Mouse (Mus musculus) brain, adult 2 months (tissue): ENCODE measurements at regions not wholly inside any gene's neighbourhood (a gene's known extent, or its start where the extent isn't known, plus 50 kb on each side); places are given as distances from the start of the nearest gene placed in this dataset.

ENCODE experiments used
- DNase-seq: peaks from one replicate; pipeline ENCODE4 v3.0.0; 2011; ENCODE audit warnings: low read depth, low spot score

DNA sequence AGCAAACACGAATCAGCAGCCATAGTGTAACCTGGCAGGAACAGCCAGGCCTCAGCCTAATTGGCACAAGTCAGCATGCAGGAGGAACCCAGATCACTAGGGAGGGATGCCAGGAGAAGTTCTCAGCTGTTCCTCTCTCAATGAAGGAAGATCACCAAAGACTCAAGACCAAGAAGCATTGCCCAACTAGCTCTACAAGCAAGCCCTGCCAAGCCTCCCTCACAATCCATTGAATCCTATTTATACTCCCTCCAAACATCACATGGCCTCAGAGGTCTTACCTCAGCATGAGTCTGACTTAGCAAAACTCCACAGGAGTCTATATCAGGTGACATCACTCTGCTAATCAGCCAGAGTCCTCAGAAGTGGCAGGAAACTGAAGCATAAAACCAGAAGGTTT, 135.1 kb downstream of the Rbm43 start:
- DNase-seq: no peak

DNA sequence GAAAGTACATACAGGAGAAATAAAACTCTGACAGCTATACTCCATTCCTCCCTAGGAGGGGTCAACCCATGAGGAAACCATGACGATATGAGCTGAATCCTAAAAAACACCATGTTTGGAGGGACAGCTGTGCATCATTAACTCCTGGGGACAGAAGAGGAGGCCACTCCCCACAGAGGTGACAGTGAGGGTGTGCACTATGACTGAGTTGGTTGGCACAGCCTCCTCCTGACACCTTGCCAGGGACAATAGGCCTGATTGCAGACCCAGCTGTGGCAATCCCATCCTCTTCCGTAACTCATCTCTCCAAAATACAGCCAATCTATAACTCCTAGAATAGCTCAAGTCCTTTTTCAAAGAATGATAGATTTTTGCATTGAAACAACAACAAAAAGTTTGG, 112.0 kb downstream of the Rbm43 start:
- no peak for DNase-seq

DNA sequence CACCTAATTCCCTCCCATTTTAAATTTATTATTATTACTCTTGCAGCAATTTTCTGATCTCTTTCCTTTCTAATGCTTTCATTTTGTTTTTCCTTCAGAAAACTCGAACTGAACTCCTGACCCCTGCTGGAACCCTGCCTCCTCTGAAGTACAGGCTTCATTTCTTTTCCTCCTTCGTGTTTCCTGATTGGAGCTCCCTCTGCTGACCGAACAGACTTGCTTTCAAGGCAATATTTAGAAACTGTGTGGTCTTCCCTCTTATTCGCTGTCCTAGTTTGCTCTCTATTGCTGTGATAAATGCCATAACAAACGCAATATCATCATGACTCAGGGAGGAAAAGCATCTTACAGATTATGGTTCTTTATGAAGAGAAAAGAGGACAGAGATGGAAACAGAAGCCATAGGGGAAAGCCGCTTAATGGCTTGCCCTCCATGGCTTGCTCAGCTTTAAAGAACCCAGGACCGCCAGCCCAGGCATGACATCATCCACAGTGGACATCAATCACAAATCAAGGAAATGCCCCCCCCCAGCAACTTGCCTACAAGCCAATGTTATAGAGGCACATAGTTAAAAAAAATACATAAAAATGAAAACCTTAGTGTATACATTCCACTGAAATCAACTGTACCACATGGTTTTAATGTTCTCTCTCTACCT, 104.5 kb downstream of the Rbm43 start:
- peak; percentile 78 for DNase-seq

GRCm38 (mm10) chr2:51830965-51831720, 103.8 kb downstream of the Rbm43 start:
- no peak for DNase-seq

DNA sequence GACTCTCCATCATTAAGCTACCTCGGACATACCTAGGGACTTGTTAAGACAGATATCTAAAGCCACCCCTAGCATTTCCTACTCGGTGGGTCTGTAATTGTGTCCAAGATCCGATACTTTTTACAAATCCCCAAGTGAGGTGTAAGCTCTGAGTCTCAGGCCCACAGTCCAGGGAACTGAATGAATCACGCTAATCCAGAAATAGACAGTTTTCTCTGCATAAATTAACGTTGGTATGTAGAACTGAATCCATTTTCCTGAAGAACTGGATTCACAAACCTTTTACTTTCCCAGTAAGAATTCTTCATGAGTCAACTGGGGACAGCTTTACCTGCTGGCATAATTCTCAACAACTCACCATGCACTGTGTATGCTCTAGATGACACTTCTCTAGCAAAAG, 97.1 kb downstream of the Rbm43 start:
- DNase-seq: peak; percentile 28

DNA sequence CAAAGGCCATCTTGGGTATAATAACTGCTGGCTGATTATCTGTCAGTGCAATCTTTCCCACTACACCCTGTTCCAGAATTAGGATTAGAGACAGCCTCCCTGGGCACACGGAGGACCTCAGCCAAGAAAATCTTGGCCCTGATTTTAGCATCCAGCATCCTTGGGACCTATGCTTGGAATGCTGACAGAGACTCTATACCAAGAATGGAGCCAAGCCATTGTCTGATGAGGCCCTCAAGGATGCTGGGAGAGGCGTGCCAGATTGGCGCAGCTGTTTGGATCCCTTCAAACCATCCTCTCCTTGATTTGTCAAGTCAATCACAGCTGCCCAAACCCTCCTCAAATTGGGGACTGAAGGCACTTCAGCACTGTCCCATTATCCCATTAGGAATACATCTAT, 94.2 kb downstream of the Rbm43 start:
- DNase-seq: peak; percentile 32

- peak; percentile 51 for DNase-seq
These were observed 90.1 kb downstream of the Rbm43 start for GRCm38 (mm10) chr2:51844831-51845230.

DNA sequence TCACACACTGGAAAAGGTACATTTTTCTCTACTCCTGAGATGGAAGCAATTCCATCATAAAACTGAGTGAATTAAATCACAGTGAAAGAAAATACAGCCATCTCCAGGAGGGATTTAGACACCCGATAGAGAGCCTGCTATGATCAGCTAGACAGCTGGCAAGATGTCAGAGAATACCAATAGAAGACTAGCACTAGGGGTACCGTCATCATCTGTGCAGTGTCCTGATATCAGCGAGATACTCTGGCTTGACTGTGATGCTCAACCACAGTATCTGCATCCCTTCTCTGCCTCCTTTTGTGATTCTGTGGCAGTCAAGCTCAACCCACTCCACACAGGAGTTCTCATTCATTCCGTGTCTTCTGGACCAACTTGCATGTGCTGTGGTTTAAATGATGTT, 87.4 kb downstream of the Rbm43 start:
- DNase-seq: no peak

GRCm38 (mm10) chr2:51847964-51848363, 87.0 kb downstream of the Rbm43 start:
- DNase-seq: no peak

- no peak for DNase-seq
These were observed 86.5 kb downstream of the Rbm43 start for GRCm38 (mm10) chr2:51848491-51848890.

DNA sequence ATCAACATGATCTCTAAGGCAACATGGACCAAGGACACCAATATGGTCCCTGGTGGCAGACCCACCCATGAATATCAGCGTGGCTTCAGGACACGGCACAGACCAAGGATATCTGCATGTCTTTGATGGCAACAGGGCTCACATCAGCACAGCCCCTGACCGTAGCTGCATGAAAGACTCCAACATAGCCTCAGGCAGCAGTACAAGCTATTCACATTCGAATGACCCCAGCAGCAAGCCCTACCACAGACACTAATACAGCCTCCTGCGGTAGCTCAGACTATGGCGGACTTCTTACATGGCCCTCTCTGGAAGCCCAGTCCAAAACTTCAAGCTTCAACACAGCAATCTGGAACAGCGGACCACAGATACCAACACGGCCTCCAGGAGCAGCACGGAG, 84.4 kb downstream of the Rbm43 start:
- DNase-seq: no peak

DNA sequence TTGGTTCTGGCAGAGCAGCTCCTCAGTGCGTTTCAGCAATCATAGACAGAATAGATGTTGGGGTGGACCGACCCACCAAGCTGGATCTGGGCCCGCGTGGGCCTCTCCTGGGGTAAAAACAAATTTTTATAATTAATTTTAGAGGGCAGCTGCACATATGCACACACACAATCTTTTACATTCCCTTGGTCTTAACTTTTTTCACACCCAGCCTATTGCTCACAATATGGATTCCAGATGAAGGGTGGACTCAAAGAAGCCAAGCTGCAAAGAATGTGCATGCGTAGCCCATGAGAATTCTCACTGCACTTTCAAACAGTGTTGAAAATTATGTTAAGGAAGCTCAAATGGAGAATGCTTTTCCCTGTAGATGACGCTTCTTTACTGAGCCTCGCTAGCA, 83.3 kb downstream of the Rbm43 start:
- DNase-seq: no peak

DNA sequence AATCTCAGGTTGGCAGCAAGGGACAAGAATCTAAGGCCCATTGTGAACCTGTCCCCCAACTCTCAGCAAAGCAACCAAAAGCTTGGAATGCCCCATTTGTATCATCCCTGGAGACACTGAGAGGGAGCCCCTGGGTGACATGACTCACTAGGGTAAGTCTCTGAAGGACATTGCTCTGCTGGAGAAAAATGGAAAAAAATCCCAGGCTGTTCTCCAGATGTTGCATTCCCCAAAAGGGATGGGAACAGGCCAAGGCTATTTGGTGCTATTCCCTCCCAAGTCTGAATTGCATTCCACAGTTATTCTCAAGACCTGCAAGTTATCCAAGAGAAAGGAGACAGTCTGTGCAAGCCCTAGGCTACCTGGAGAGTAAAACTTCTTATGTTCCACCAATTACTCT, 77.7 kb downstream of the Rbm43 start:
- DNase-seq: no peak

DNA sequence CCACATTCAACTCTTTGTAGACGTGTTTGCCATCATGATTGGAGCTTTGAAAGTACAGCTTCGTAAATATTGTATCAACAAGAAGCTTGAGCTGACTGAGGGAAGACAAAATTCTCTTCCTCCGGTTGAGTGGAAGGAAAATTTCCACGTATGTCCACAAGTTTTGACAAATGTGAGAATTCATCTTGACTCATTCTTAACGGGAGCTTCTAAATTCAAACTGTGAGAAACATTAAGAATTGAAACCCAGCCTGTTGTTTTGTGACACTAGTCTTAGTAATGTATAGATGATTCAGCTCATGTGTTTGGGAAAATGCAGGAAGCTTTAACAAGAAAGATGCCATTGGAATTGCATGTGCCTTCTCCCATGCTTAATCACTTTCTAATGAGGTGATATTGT, 68.9 kb downstream of the Rbm43 start:
- peak; percentile 42 for DNase-seq

GRCm38 (mm10) chr2:51868878-51869510, 66.0 kb downstream of the Rbm43 start:
- DNase-seq: no peak

- no peak for DNase-seq
These were observed 63.4 kb downstream of the Rbm43 start for GRCm38 (mm10) chr2:51871571-51871970.
